Mouse (Mus musculus): Measurements from ENCODE around the gene Plekha1.

- TF ChIP-seq POLR2A (IDR thresholded peaks at IDR 0.05; ENCODE audit: insufficient read depth, low read depth, low read length) (no peak), CTCF (IDR thresholded peaks at IDR 0.05; ENCODE audit: insufficient read depth, low read depth, low read length) (no peak)
Measured at GRCm38 (mm10) chr7:130854684-130855292, 10.8 kb upstream of the Plekha1 start.

Data from olfactory bulb, adult 2 months (tissue).